Mouse (Mus musculus): ENCODE measurements around the gene Ppp1ca.

DNA sequence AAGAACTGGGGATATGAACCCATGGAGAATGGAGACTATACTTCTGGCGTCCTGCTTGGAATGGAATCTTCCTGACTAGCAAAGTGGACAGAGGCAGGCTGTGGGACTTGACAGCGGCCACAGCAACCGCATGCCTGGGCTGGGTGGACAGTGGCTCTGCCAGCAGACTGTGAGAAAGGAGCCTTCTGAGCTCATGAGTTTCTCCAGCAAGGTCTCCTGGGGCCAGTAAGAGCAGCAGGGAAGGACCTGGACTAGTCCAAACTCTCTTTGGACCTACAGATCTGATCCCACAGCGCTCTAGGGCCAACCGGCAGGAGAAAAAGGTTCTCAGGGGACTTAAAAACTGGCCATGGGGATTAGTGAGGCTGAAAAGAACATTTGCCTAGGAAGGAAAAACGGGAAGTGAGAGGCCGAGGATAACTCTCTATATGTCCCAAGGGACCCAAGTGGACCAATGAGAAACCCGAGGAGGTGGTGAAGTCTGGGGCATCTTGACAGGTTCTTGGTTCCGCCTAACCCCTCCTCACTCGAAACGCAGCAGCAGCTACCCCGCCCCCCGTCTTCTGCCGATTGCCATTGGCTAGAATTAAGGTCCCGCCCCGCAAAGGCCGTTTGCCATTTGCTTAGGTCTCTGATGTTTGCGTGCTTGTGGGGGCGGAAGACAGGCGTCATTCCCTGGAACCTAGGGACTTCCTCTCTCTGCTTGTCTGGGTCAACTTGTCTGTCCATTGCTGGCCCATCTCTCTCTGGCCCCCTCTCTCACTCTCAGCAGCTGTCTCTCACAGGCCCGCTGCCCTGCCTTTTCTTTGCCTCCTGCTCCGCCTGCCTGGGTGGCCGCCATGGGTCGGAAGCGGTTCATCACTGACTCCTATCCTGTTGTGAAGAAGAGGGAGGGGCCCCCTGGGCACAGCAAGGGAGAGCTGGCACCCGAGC, 39.7 kb downstream of the Ppp1ca start, which contains the start of gene Pold4:
- TF ChIP-seq CTCF (conservative IDR thresholded peaks at IDR 0.05; ENCODE audit: insufficient read depth, insufficient read length, low read depth, low read length) (no peak), POLR2A (IDR thresholded peaks at IDR 0.05; ENCODE audit: low read depth, low read length) (peak; percentile 19)
